Mouse (Mus musculus) ES-E14 (cell line): ENCODE data around the gene Fndc3b. TPM values are rescaled to one million over a fixed set of nuclear protein-coding genes. Genes with fewer than 3 reads are reported as not detected.

Experiments
- DNase-seq: peaks from one replicate; pipeline ENCODE4 v3.0.0-alpha.2; 2013; ENCODE audit warnings: low read depth, low spot score
- H3K27ac ChIP-seq: 2 replicates; pipeline ENCODE4 v1.5.1; 2012; ENCODE audit warnings: low read depth, mild to moderate bottlenecking, low read length, moderate library complexity, mixed read lengths; ENCODE audit not compliant: poor library complexity, insufficient read depth, severe bottlenecking
- H3K36me3 ChIP-seq: 2 replicates; pipeline ENCODE4 v1.6.1; 2012; ENCODE audit warnings: mild to moderate bottlenecking, low read length, moderate library complexity, mixed read lengths; ENCODE audit not compliant: control insufficient read depth, poor library complexity, insufficient read depth, severe bottlenecking
- H3K4me1 ChIP-seq, 2 experiments: fragments of 150-350 bp in 1 of 2; sonication (generic) in 1 of 2; 2 replicates each; pipeline ENCODE4 v1.6.1; 2012; ENCODE audit warnings: low read length in 2 of 2, mild to moderate bottlenecking in 1 of 2, mixed read lengths in 1 of 2; ENCODE audit not compliant: control insufficient read depth in 2 of 2, insufficient read depth in 2 of 2, poor library complexity in 1 of 2
- H3K4me3 ChIP-seq, 2 experiments: fragments of 150-350 bp in 1 of 2; sonication (generic) in 1 of 2; 2 replicates each; pipeline ENCODE4 v1.5.1; 2012; ENCODE audit warnings: low read length in 2 of 2, low read depth in 1 of 2, mild to moderate bottlenecking in 1 of 2, mixed read lengths in 1 of 2; ENCODE audit not compliant: insufficient read depth in 1 of 2, poor library complexity in 1 of 2, severe bottlenecking in 1 of 2
- H3K9ac ChIP-seq: 2 replicates; pipeline ENCODE4 v1.6.1; 2012; ENCODE audit warnings: low read depth, mild to moderate bottlenecking, low read length, mixed read lengths; ENCODE audit not compliant: poor library complexity, insufficient read depth, severe bottlenecking
- H3K9me3 ChIP-seq: fragments of 150-350 bp; sonication (generic); 2 replicates; pipeline ENCODE4 v1.6.1; 2012; ENCODE audit warnings: low read depth, mild to moderate bottlenecking, low read length; ENCODE audit not compliant: control insufficient read depth, insufficient read depth
- CHD2 ChIP-seq: IDR thresholded peaks from 2 replicates; pipeline ENCODE4 v1.6.1; 2014; ENCODE audit warnings: mild to moderate bottlenecking, low read depth, low read length, inconsistent platforms
- HCFC1 ChIP-seq: IDR thresholded peaks from 2 replicates; pipeline ENCODE4 v1.6.1; 2012; ENCODE audit warnings: low read length, inconsistent platforms, borderline replicate concordance; ENCODE audit not compliant: insufficient read depth
- MAFK ChIP-seq: IDR thresholded peaks from 2 replicates; pipeline ENCODE4 v1.6.1; 2014; ENCODE audit warnings: mild to moderate bottlenecking, low read depth, low read length, inconsistent platforms; ENCODE audit not compliant: insufficient read depth
- ZC3H11A ChIP-seq: IDR thresholded peaks from 2 replicates; pipeline ENCODE4 v1.6.1; 2012; ENCODE audit warnings: low read depth, mild to moderate bottlenecking, inconsistent platforms, low read length, borderline replicate concordance
- ZNF384 ChIP-seq: IDR thresholded peaks from 2 replicates; pipeline ENCODE4 v1.6.1; 2012; ENCODE audit warnings: low read depth, low read length, inconsistent platforms
- in situ Hi-C, 2 experiments: fragments of 600-800 bp; cut with MboI; formaldehyde crosslinking; loops; one replicate each; pipeline ENCODE4 v1.15.1; 2025; ENCODE audit warnings: low sequenced_read_pairs in 2 of 2, inconsistent platforms in 1 of 2; ENCODE audit not compliant: unreplicated experiment in 2 of 2
- total RNA-seq: library from RNA; depleted of rRNA; stranded (reverse); fragments of 300-350 nt; gene quantifications from 2 replicates; pipeline ENCODE4 v1.2.3, GENCODE M21; 2012

The Fndc3b gene
- total RNA-seq, 1 experiment = 16.6 TPM

- no peak for DNase-seq
- Histone ChIP-seq H3K9ac (no peak overlapping the region), H3K4me3 (no peak overlapping the region), H3K9me3 (no peaks in the 10 kb centered on the region), H3K36me3 (no peaks in the 10 kb centered on the region), H3K27ac (no peak overlapping the region), H3K4me1 (no peaks in the 10 kb centered on the region)
- in situ Hi-C loops = no loop called here
- TF ChIP-seq CHD2 (no peak), ZNF384 (no peak), HCFC1 (no peak), MAFK (no peak), ZC3H11A (no peak)
Measured at GRCm38 (mm10) chr3:27725752-27726151, 14.6 kb upstream of the Fndc3b start.

GRCm38 (mm10) chr3:27724208-27724607, 13.1 kb upstream of the Fndc3b start:
- in situ Hi-C loops = no loop called here
- no peak overlapping the region for H3K9ac ChIP-seq
- no peak for DNase-seq
- no peak overlapping the region for H3K4me3 ChIP-seq
- no peaks in the 10 kb centered on the region for H3K9me3 ChIP-seq
- no peaks in the 10 kb centered on the region for H3K36me3 ChIP-seq
- H3K4me1 ChIP-seq = no peaks in the 10 kb centered on the region
- no peak overlapping the region for H3K27ac ChIP-seq
- TF ChIP-seq ZNF384 (no peak), ZC3H11A (no peak), CHD2 (no peak), MAFK (no peak), HCFC1 (no peak)

GRCm38 (mm10) chr3:27718829-27719365, 7.8 kb upstream of the Fndc3b start:
- H3K4me1 ChIP-seq = peaks cover 0 to 3% of the 10 kb centered on the region in 2 experiments; a peak in 1 of 4 replicates
- no peaks in the 10 kb centered on the region for H3K9me3 ChIP-seq
- no peaks in the 10 kb centered on the region for H3K36me3 ChIP-seq
- no peak overlapping the region for H3K9ac ChIP-seq
- in situ Hi-C loops = no loop called here
- H3K27ac ChIP-seq = no peak overlapping the region
- H3K4me3 ChIP-seq = no peak overlapping the region
- DNase-seq = no peak
- TF ChIP-seq ZC3H11A (no peak), CHD2 (no peak), HCFC1 (no peak), MAFK (no peak), ZNF384 (no peak)

GRCm38 (mm10) chr3:27713971-27714370, 2.9 kb upstream of the Fndc3b start:
- Histone ChIP-seq H3K4me3 (no peak overlapping the region), H3K9me3 (no peaks in the 10 kb centered on the region), H3K27ac (no peak overlapping the region), H3K9ac (no peak overlapping the region), H3K36me3 (no peaks in the 10 kb centered on the region), H3K4me1 (peaks cover 0 to 3% of the 10 kb centered on the region in 2 experiments; a peak in 2 of 4 replicates)
- TF ChIP-seq MAFK (no peak), HCFC1 (no peak), ZC3H11A (no peak)
- no peak for DNase-seq
- in situ Hi-C loops = no loop called here

- no peak overlapping the region for H3K27ac ChIP-seq
- no peaks in the 10 kb centered on the region for H3K9me3 ChIP-seq
- no peak for DNase-seq
- TF ChIP-seq CHD2 (no peak), HCFC1 (no peak), ZC3H11A (no peak), ZNF384 (no peak), MAFK (no peak)
- no peak overlapping the region for H3K4me3 ChIP-seq
- no peaks in the 10 kb centered on the region for H3K36me3 ChIP-seq
- H3K9ac ChIP-seq = no peak overlapping the region
- in situ Hi-C loops = no loop called here
- H3K4me1 ChIP-seq = peaks cover 2 to 3% of the 10 kb centered on the region in 2 experiments; a peak in 2 of 4 replicates
Measured at GRCm38 (mm10) chr3:27712421-27712820, 1.3 kb upstream of the Fndc3b start.
